Mouse (Mus musculus): Measurements from ENCODE around the gene Sys1.

Sys1 gene

DNA sequence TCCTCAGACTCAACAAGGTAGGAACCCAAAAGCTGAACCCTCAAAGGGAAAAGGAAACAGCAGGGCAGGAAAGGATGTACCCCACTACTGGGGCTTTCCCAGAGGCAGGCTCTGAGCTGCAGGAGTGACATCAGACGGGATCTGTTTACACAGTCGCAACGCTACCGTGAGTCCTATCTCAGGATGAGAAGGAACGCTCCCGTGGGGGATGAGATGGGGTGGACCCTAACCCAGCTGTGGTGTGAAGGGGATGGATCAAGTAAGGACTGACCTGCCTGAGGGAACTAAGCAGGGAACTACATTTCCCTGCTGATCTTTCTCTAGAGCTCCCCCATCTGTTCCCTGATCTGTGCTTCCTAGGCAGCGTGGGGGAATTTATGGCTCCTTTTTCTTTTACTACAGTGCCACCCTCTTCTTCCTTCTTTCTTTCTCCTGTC is at the start of gene Sys1:
Gene Sys1, plus strand, starts transcription at position 101 of the 437 bp plus-strand sequence.
- peak; percentile 68 for DNase-seq

DNA sequence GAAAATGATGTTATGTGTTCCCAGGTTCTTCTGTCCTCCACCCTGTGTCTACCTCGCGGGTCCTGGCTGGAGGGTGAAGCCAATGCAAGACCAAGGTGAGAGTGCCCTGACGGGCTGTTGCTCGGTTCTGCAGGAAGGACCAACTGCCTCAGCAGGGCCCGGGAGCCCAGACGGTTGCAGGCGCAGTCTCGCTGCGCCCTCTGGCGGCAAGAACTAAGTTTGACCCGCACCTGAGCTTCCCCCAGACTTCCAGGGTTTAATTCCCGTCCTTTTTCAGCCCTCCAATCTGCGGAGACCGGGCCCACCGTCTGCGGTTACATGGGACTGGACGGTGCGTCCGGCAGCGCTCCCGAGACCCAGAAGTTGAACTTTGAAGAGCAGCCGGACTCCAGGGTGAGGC is 49.1 kb upstream of the Sys1 start:
- peak; percentile 64 for DNase-seq

DNA sequence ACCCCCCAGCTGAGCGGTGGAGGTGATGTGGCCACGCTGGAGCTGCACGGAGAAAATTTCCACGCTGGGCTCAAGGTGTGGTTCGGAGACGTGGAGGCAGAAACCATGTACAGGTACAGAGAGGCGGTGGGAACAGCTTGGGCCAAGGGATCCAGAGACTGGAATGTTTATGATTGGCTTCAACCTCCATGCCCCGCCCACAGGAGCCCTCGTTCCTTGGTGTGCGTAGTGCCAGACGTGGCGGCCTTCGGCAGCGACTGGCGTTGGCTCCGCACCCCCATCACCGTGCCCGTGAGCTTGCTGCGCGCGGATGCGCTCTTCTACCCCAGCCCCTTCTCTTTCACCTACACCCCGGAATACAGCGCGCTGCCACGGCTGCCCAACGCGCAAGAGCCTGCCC is 42.6 kb upstream of the Sys1 start:
- DNase-seq: no peak

DNA sequence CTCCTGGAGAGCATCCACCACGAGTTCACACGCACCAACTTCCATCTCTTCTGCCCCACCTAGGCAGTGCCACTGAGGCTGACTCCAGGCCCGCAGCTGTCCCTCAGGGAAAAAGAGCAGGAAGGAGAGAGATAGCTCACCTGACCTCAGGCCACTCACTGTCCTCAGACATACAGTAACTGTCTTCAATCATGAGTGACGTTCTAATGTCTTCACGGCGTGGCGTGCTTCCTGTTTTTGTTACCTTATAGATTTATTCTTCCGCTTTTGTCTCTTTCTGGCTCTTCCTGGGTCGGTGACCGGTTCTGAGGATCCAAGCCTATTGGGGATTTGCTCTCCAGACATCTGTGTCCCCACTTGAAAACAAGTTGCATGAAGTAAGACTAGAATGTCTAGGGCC is 42.2 kb upstream of the Sys1 start:
- DNase-seq: no peak

DNA sequence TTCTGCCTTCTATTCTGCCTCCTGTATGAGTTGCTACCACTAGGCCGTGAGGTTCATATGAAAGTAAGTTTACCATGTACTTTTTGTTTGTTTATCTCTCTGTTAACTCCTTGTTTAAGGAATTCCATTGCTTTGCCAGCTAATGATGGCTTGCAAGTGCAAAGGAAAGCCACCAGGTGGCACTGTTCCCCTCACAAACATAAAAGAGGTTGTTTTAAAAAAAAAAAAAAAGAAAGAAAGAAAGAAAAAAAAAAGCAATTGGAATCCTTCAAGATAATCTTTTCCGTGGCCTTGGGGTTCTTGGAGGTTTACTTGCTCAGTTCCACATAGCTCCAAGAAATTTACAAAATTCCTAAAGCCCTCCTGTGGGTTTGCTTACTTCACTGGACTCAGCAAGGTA is 39.6 kb upstream of the Sys1 start:
- peak; percentile 28 for DNase-seq

DNA sequence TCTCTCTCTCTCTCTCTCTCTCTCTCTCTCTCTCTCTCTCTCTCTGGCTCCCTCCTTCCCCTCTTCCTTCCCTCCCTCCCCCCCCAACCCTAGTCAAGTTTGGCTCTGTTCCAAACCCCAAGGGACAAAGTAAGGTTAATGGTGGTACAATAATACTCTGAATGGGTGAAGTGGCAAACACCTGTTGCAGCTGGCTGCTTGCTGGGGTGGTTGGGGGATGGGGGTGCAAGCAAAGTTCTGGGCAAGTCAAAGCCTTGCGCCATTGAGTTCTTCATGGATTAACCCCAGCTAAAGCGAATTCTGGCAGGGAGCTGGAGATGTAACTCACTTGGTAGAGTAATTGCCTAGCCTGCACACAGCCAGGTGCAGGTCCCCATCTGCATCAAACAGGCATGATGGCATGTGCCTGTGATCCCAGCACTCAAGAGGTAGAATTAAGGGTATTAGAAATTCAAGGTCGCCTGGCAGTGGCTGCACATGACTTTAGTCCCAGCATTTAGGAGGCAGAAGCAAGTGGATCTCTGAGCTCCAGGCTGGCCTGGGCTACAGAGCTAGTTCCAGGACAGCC is 38.4 kb upstream of the Sys1 start:
- DNase-seq: peak; percentile 71

DNA sequence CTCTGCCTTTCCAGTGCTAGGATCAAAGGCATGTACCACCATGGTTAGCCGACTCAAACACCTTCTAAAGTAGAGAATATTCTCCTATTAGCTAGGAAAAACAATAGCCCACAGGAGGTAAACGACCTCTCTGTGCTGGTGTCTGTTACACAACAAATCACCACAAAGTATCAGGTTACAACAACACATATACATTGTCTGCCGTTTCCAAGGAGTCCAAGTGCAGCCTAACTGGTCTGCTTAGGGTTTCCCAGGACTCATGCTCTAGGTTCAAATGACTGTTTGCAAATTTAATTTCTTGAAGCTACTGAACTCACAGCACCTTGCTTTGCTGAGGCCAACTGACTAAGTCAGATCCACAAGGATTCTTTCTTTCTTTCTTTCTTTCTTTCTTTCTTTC is 37.3 kb upstream of the Sys1 start:
- DNase-seq: no peak

DNA sequence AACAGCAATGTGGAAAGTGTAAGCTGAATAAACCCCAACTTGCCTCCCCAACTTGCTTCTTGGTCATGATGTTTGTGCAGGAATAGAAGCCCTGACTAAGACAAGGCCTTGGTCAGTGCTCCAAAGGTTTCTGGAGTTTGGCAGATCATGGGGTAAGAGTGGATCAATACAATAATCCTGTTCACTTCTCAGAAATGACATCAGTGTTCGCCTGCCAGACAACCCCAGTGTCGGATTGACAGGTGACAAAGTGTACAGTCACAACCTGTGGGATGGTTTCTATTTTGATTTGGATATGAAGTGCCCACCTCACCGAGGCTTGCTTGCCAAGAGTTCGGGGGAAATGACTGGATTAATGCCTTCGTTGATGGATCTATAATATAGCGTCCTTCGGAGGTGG is 35.5 kb upstream of the Sys1 start:
- no peak for DNase-seq

DNA sequence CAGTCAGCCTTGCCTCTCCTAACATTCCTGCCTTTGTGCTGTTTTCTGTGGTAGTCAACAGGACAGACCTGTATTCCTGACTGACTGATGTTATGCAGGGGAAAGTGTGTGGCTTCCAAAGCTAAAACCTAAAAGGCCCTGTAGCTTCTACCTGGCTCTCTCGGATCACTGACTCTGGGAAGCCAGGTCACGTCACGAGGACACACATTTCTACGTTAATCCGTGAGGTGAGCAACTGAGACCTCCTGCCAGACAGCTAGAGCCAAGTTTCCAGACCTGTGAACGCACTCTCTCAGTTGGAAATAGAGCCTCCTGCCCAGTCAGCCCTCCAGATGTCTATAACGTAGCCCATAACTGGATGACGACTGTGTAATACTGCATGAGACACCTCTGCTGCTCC is 34.8 kb upstream of the Sys1 start:
- DNase-seq: peak; percentile 83

DNA sequence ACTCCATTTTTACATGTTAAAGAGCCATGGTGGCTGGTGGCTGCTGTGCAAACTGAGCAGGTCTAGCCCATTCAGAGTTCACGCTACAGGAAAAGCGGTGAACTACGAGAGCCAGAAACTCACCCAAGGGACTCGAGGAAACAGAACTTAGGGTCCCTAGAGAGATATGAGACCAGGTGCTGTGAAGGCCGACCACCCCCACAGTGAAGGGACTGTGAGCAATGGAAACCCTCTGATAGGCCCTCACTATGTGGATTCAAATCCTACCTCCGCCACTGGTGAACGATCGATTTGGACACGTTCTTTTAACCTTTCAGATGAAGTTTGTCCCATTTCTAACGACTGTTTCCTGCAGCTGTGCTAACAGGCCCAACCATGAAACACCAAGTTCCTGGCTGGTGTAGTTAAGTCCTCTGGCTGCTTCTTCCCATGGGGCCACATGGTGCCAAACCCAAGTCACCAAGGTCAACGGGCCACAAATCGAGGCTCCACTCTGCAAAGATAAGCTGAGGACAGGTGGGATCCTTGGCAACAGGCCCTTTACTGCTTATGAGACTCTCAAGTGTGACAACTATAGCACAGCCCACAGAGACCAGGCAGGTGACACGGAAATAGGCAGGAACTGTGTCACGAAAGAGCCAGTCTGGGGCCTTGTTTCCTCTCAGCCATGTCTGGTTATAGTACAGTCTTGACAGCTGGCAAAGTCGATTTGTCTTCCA is 33.9 kb upstream of the Sys1 start:
- DNase-seq: peak; percentile 47

DNA sequence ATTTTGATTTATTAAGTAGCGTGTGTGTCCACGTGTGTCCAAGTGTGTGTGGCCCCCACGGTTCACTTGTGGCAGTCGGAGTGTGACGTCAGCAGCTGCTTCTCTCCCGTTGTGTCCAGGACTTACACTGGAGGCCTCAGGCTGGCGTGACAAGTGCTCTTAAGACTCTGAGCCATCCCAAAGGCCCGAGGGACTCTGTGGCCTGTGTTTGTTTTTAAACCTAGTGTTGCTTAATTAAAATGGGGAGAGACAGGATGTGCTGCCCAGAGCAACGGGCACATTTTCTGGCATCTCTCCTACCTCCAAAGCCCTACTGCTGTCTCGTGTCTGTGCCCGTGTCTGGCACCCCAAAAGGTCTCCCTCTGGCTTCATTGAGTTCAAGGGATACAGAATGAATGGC is 33.3 kb upstream of the Sys1 start:
- DNase-seq: no peak

DNA sequence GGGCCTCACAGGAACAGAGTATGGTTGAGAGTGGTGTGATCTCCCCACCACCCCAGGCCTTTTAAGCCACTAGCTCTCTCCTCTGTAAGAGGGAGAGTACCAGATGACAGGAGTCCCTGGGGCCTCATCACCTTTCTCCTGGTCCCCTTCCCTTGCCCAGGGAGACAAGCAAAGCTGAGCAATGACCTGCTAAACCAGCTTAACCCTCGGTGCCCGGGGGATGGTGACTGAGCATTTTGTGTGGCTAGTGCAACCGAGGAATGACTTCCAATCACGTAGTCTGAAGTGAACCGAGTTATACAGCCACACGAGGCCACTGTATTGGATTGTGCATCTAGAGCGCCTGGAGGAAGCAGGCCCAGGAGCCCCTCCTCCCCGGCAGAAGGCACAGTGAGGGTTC is 32.4 kb upstream of the Sys1 start:
- peak; percentile 25 for DNase-seq

DNA sequence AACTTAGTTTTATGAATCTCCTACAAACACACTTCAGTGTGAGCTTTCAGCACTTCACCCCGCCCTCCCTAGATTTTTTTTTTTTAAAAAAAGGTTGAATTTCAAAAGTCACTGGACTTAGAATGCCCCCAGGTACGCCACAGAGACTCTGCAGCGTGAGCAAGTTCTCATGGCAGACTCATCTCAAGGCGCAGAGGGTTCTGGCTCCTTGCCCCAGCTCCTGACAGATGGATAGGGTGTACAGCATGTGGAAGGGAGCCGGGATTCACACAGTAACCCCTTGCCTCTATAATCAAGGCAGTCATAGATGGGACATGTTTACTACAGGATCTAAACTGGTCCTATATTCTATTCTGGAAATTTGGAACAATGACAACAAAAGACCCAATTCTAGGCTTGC is 31.4 kb upstream of the Sys1 start:
- peak; percentile 84 for DNase-seq

DNA sequence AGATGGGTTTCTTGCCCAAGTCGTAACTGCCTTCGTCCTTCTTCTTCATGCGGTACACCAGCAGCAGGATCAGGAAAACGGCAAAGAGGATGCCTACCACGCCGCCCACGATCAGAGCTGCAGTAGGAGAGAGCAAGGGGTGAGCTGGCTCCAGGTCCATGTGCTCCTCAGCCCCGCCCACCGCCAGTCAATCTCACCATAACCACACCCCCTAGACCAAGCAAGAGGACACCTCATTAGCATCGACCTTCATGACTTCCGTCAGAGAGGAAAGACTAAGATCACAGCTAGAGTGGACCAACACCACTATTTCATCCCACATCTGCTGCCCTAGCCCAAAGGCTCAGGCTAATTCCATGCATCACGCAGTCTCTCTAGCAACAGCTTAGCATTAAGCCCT is 30.6 kb upstream of the Sys1 start:
- peak; percentile 69 for DNase-seq

DNA sequence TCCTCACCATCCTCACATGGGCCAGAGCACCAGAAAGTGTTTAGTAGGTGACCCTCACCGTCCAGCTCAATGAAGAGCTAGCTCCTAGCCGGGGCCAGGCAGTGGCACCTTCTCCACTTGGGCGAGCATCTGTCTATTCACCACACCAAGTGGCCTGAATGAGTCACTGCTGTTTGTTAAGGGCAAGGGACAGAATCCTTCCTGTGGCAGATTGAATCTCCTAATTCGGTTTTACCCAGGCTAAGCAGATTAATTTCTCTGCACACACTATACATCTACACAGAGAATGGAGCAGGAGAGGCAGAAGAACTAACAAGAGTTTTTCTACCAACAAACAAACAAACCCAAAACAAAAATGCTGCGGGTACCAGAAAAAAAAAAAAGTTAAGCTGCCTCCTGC is 29.8 kb upstream of the Sys1 start:
- DNase-seq: no peak

DNA sequence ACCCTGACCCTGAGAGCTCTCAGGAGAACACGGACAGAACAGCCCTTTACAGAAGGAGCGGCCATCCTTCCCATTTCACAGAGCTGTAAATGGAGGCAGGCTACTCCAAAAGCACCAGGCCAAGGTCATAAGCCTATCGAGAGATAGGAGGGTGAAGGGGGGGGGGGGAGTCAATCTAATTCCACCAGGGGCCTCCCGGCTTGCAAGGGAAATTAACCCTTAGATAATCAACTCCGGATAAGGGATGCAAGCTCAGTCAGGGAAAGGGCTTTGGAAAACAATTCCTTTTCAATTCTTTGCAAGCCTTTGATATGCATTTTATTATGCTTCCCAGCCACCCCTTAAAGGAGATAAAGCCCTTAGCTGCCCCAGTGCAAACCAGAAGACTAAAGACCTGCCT is 28.3 kb upstream of the Sys1 start:
- DNase-seq: no peak

DNA sequence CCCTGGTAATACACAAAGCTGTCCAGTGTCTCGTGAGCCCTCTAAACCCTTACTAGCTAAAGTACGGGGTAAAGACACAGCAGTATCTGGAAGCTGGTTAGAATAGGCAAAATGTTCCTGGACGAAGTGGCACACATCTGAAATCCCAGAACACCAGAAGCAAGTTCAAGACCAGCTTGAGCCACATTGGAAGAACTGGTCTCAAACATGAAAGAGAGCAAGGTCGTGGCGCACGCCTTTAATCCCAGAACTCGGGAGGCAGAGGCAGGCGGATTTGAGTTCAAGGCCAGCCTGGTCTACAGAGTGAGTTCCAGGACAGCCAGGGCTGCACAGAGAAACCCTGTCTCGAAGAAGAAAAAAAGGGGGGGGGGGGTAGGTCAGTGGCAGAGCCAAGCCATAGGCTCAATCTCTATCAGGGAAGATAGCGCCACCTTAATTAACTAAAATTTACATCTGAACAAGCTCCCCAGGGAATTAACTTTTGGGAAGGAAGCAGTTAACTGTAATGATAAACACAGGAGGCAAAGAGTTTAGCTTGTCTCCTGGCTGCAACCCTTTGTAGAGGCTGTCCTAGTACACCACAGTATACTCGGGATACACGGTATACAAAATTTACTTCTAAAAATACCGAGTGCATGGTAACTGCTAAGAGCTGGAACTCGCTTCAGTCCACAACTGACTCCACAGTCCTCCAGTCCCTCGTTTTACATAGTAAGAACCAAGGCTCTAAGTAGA is 26.7 kb upstream of the Sys1 start:
- DNase-seq: no peak

DNA sequence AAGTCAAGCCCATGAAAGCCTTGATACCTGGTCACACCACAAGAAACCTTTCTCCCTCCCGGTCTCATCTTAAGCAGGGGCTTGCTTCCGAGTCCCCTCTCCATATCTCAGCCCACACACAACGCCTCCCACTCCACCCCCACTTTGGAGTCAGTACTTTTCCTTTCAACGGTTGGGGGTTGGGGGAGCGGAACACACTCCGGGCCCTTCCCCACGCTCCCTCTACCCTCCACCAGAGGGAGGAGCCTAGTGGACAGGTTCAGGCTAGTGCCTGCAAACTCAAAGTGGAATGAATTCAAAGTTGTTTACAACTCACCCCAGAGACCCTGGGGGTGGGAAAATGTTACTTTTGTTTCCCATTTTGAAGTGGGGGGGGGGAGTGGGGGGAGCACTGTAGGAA is 26.1 kb upstream of the Sys1 start:
- peak; percentile 79 for DNase-seq

DNA sequence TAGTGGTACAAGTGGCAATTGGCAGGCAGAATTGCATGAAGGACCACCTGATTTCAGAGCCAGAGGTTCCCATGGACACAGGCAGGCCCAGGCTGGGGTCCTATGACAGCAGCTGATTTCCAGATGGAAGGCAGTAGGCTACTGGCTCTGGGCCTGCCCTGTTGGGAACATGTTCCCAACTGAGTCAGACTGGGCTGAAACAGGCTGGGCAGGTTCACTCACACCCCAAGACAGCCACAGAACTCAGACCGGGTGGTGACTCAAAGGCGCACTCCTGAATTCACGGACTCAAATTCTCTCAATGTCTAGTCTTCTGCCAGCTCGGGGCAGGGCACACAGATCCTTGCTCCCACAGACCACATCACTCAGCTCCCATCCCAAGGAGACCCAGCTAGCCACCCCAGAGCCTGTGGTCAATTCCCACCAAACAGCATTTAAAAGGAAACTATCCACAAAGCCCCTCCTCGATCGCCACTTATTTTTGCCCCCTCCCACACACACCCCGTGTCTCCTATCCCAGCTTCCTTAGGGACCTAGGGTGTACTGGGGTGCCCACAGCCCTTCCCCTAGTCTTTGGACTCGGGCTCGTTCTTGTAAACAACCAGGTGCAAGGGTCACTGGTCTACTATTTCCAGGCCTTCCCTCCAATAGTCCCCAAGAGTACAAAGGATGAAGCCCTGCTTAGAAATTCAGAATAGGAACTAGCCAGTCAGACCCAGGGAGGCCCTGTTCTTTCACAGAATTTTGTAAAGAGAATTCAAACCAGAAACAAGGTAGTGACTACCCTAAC is 24.9 kb upstream of the Sys1 start:
- peak; percentile 90 for DNase-seq

DNA sequence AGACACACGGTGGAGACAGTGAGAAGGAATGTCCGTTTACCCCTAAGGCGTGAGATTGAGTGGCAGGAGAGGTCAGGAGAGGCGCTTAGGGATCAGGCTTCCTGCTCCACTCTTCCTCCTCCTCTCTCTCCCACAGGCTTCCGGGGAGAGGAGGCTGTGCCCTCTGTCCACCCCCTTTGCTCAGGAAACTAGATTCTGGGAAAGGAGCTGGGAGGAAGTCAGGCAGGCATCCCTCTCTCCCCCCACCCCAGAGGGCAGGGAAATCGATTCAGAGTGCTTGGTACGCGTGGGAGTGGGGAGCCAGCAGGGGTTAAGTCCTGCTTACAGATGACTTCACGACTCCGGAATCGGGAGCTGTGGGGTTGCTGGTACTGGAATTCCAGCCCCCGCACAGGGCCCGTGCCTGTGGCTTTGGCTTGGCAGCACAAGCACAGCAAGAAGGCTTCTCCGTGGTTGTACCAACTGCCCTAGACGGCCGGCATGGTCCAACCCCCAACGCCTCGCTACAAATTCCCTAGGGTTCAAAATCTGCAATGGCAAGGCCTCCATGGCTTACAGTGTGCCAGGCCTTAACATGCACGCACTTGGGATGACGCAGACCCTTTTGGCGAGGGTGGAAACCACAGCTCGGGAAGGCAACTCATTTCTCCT is 24.1 kb upstream of the Sys1 start:
- peak; percentile 71 for DNase-seq

DNA sequence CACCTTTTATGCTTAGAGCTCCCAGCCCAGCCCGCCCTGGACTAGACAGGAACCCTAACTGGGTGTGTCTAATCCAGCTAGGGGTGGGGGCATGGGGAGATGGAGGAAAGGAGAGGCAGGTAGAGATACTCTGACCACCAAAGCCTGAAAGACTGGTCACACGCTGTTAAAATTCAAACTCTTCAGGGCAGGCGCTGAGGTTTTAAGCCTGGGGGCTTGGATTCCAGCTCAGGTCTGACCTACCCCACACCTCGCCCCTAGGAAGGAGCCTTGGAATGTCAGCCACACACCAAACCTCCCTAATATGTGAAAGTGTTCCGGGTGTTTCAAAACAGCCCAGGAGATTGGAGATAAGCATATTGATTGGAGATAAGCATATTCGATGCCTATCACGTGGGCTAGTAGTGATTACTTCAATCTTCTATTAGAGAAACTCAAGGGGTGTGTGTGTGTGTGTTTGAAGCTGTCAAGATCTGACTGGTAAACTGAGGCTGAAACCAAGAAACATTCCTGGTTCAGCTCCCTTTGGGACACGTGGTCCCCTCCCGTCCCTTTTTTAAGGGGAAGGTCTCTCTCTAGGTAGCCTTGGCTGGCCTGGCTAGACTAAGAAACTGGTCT is 23.4 kb upstream of the Sys1 start:
- peak; percentile 38 for DNase-seq

DNA sequence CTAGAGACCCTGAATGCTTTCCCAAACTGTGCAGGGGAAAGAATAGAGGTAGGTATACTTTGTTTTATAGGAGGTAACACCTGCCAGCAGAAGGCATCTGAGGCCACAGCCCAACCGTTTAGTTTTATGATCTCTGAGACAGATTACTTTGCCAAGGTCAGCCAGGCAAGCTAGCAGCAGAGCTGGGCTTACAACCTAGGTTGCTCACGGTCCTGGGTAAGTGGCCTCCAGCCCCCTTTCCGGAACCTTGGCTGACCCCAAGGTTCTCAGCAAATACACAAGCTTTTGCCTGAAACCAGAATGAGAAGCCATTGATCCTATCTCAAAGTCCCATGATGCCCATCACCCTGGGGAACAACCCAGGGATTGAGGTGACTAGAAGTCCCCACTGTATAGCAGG is 22.1 kb upstream of the Sys1 start:
- peak; percentile 67 for DNase-seq
